Mouse (Mus musculus) kidney, embryonic 14.5 days (tissue): ENCODE measurements around the gene Lsr. TPM values are rescaled to one million over a fixed set of nuclear protein-coding genes. Genes with fewer than 3 reads are reported as not detected.
"Not testable (repeated sequence)": the region's sequence is repeated elsewhere in the genome, so short reads cannot be mapped to it uniquely, and the experiment has no call there.

Source experiments
- ATAC-seq: fragments of 200-750 bp; cut with Nextera tagmentation; 2 replicates; pipeline ENCODE4 v1.8.0; 2017; ENCODE audit warnings: moderate number of reproducible peaks, mild to moderate bottlenecking, moderate TSS enrichment, moderate library complexity; ENCODE audit not compliant: low FRiP score, low TSS enrichment
- H3K27ac ChIP-seq: fragments of 300-500 bp; sonication (generic); 2 replicates; pipeline ENCODE4 v1.5.1; 2014; ENCODE audit warnings: low read depth, mild to moderate bottlenecking, low read length, moderate library complexity, mixed read lengths
- H3K27me3 ChIP-seq: fragments of 300-500 bp; sonication (generic); 2 replicates; pipeline ENCODE4 v1.6.1; 2014; ENCODE audit warnings: mild to moderate bottlenecking, low read length; ENCODE audit not compliant: control insufficient read depth, insufficient read depth
- H3K36me3 ChIP-seq: fragments of 300-500 bp; sonication (generic); 2 replicates; pipeline ENCODE4 v1.6.1; 2014; ENCODE audit warnings: low read length, mixed read lengths; ENCODE audit not compliant: control insufficient read depth, insufficient read depth
- H3K4me1 ChIP-seq: fragments of 300-500 bp; sonication (generic); 2 replicates; pipeline ENCODE4 v1.6.1; 2014; ENCODE audit warnings: low read length, mixed read lengths; ENCODE audit not compliant: control insufficient read depth, insufficient read depth
- H3K4me2 ChIP-seq: fragments of 300-500 bp; sonication (generic); replicated peaks from 2 replicates; pipeline ENCODE4 v1.6.1; 2014; ENCODE audit warnings: low read depth, mild to moderate bottlenecking, low read length
- H3K4me3 ChIP-seq: fragments of 300-500 bp; sonication (generic); 2 replicates; pipeline ENCODE4 v1.5.1; 2014; ENCODE audit warnings: mild to moderate bottlenecking, low read length
- H3K9ac ChIP-seq: fragments of 300-500 bp; sonication (generic); 2 replicates; pipeline ENCODE4 v1.6.1; 2014; ENCODE audit warnings: low read depth, mild to moderate bottlenecking, low read length, moderate library complexity
- H3K9me3 ChIP-seq: fragments of 300-500 bp; sonication (generic); 2 replicates; pipeline ENCODE4 v1.6.1; 2016; ENCODE audit warnings: low read length; ENCODE audit not compliant: control insufficient read depth
- WGBS: fragments of 180-500 bp; shearing (Covaris S2); extraction: QIAGEN DNeasy Blood & Tissue Kit; methylation state at CpG from one replicate; pipeline ENCODE4 v1.1.7; 2014; 5-methylcytosine and 5-hydroxymethylcytosine counted together
- polyA plus RNA-seq: library from polyadenylated mRNA; unstranded; fragments of >200 nt; fragmentation: Nextera tagmentation; extraction: Ambion mirVana; gene quantifications from 2 replicates; pipeline ENCODE4 v1.2.1, GENCODE M21; 2014

Lsr gene
- polyA plus RNA-seq, 1 experiment from 2014 or later = 57.1 TPM

GRCm38 (mm10) chr7:30949902-30950301 lies 23.4 kb downstream of the Lsr start:
- not testable (repeated sequence) for H3K4me2 ChIP-seq, H3K4me3 ChIP-seq, H3K9me3 ChIP-seq, H3K4me1 ChIP-seq, H3K27me3 ChIP-seq, ATAC-seq, H3K9ac ChIP-seq, H3K27ac ChIP-seq
- WGBS = 91% methylated on average over 3 of the region's 3 CpGs
- peaks cover 71% of the 10 kb centered on the region for H3K36me3 ChIP-seq

- no peak overlapping the region for H3K27ac ChIP-seq
- ATAC-seq = no peak
- H3K9me3 ChIP-seq = no peaks in the 10 kb centered on the region
- WGBS = 97% methylated on average over 7 of the region's 7 CpGs
- no peaks in the 10 kb centered on the region for H3K27me3 ChIP-seq
- no peak overlapping the region for H3K4me3 ChIP-seq
- H3K9ac ChIP-seq = no peak overlapping the region
- no peaks in the 10 kb centered on the region for H3K4me1 ChIP-seq
- peaks cover 32% of the 10 kb centered on the region for H3K36me3 ChIP-seq
- H3K4me2 ChIP-seq = no peak overlapping the region
Measured at GRCm38 (mm10) chr7:30945876-30946275, 27.4 kb downstream of the Lsr start.

GRCm38 (mm10) chr7:30945466-30945865 lies 27.8 kb downstream of the Lsr start:
- peak; percentile 50; the same call in 1 of the 2 replicates for ATAC-seq
- not testable (repeated sequence) for H3K27ac ChIP-seq, H3K4me1 ChIP-seq, H3K9me3 ChIP-seq, H3K27me3 ChIP-seq, H3K4me3 ChIP-seq, H3K4me2 ChIP-seq, H3K9ac ChIP-seq
- peaks cover 30% of the 10 kb centered on the region for H3K36me3 ChIP-seq
- WGBS = 88% methylated on average over 7 of the region's 7 CpGs

GRCm38 (mm10) chr7:30944706-30945105 lies 28.6 kb downstream of the Lsr start:
- not testable (repeated sequence) for H3K27me3 ChIP-seq, H3K4me3 ChIP-seq, H3K27ac ChIP-seq, H3K9ac ChIP-seq, H3K9me3 ChIP-seq, H3K4me2 ChIP-seq, H3K4me1 ChIP-seq, ATAC-seq
- WGBS = 64% methylated on average over 2 of the region's 2 CpGs
- peaks cover 24% of the 10 kb centered on the region for H3K36me3 ChIP-seq

GRCm38 (mm10) chr7:30943909-30944635 lies 29.2 kb downstream of the Lsr start, which contains the start of gene Hamp:
Hamp (minus strand) TSS chr7:30944032.
- H3K9ac ChIP-seq = no peak within 1 kb of the TSS
- no peaks in the 10 kb centered on the region for H3K4me1 ChIP-seq
- H3K27me3 ChIP-seq = no peaks in the 10 kb centered on the region
- no peak for ATAC-seq
- H3K36me3 ChIP-seq = peaks cover 18% of the 10 kb centered on the region
- H3K27ac ChIP-seq = no peak within 1 kb of the TSS
- no peak within 1 kb of the TSS for H3K4me3 ChIP-seq
- 67% methylated on average over 9 of the region's 9 CpGs for WGBS
- H3K4me2 ChIP-seq = no peak within 1 kb of the TSS
- no peaks in the 10 kb centered on the region for H3K9me3 ChIP-seq

- not testable (repeated sequence) for H3K4me3 ChIP-seq, H3K27me3 ChIP-seq, H3K27ac ChIP-seq, ATAC-seq, H3K4me2 ChIP-seq, H3K4me1 ChIP-seq, H3K9ac ChIP-seq, H3K9me3 ChIP-seq
- peaks cover 14% of the 10 kb centered on the region; the same call in 1 of the 2 replicates for H3K36me3 ChIP-seq
- WGBS = 56% methylated on average over 3 of the region's 3 CpGs
Measured at GRCm38 (mm10) chr7:30942365-30942764, 30.9 kb downstream of the Lsr start.

GRCm38 (mm10) chr7:30940070-30940469 lies 33.2 kb downstream of the Lsr start:
- not testable (repeated sequence) for H3K4me3 ChIP-seq, H3K27me3 ChIP-seq, H3K9me3 ChIP-seq, H3K4me2 ChIP-seq, H3K36me3 ChIP-seq, H3K27ac ChIP-seq, H3K4me1 ChIP-seq, ATAC-seq, H3K9ac ChIP-seq
- WGBS = 78% methylated on average over 1 of the region's 1 CpGs

GRCm38 (mm10) chr7:30935422-30936099 lies 37.7 kb downstream of the Lsr start:
- 59% methylated on average over 6 of the region's 6 CpGs for WGBS

GRCm38 (mm10) chr7:30924581-30924980 lies 48.7 kb downstream of the Lsr start, which contains the start of gene Hamp2:
Hamp2 (minus strand) TSS chr7:30924681.
- H3K9me3 ChIP-seq, H3K36me3 ChIP-seq, H3K27ac ChIP-seq, H3K4me2 ChIP-seq, H3K4me3 ChIP-seq, H3K4me1 ChIP-seq, H3K27me3 ChIP-seq, ATAC-seq, H3K9ac ChIP-seq: not testable (repeated sequence)
- WGBS = 69% methylated on average over 2 of the region's 2 CpGs

More at GRCm38 (mm10) chr7:30935422-30936099, 37.7 kb downstream of the Lsr start:
- H3K36me3 ChIP-seq, H3K27ac ChIP-seq, H3K9ac ChIP-seq, H3K4me3 ChIP-seq, ATAC-seq, H3K4me2 ChIP-seq, H3K9me3 ChIP-seq, H3K4me1 ChIP-seq, H3K27me3 ChIP-seq: not testable (repeated sequence)
